Mouse (Mus musculus): Measurements from ENCODE around the gene Mmp14. TPM values are rescaled to one million over a fixed set of nuclear protein-coding genes. Genes with fewer than 3 reads are reported as not detected.

Mmp14 gene
- 75.1 and 76.1 TPM in 2 replicates for polyA plus RNA-seq (2016; fragmentation: Nextera tagmentation; extraction: Ambion mirVana)

GRCm38 (mm10) chr14:54431334-54432077 lies at the start of gene Mmp14:
Gene Mmp14, plus strand, starts transcription at chr14:54431612.
- H3K4me1 ChIP-seq (replicated peaks), result peaks cover 78% of the 10 kb centered on the region
- under 1% methylated on average over 49 of the region's 49 CpGs for WGBS

GRCm38 (mm10) chr14:54381816-54382215 lies 49.6 kb upstream of the Mmp14 start:
- Histone ChIP-seq H3K9me3 (no peaks in the 10 kb centered on the region), H3K27me3 (ENCODE audit: insufficient read depth, poor library complexity, severe bottlenecking) (no peaks in the 10 kb centered on the region; the same call in 1 of the 2 replicates), H3K27ac (no peak overlapping the region), H3K36me3 (no peaks in the 10 kb centered on the region), H3K4me3 (no peak overlapping the region), H3K4me1 (replicated peaks) (peaks cover 38% of the 10 kb centered on the region)
- no peak for DNase-seq (ENCODE audit: low spot score)
- 85% methylated on average over 10 of the region's 10 CpGs for WGBS

More at GRCm38 (mm10) chr14:54431334-54432077, at the start of gene Mmp14:
- Histone ChIP-seq H3K4me3 (peak within 1 kb of the TSS; percentile 78), H3K36me3 (peaks cover 37% of the 10 kb centered on the region), H3K9me3 (no peaks in the 10 kb centered on the region), H3K27me3 (ENCODE audit: insufficient read depth, poor library complexity, severe bottlenecking) (peaks cover 9% of the 10 kb centered on the region), H3K27ac (peak within 1 kb of the TSS; percentile 98)
- peak; percentile 84 for DNase-seq (ENCODE audit: low spot score)

- DNase-seq (ENCODE audit: low spot score), result no peak
- Histone ChIP-seq H3K4me3 (no peak overlapping the region), H3K9me3 (no peaks in the 10 kb centered on the region), H3K27me3 (ENCODE audit: insufficient read depth, poor library complexity, severe bottlenecking) (no peaks in the 10 kb centered on the region; the same call in 1 of the 2 replicates), H3K36me3 (no peaks in the 10 kb centered on the region), H3K4me1 (replicated peaks) (peaks cover 44% of the 10 kb centered on the region), H3K27ac (no peak overlapping the region)
- 51% methylated on average over 9 of the region's 9 CpGs for WGBS
Measured at GRCm38 (mm10) chr14:54382641-54383040, 48.8 kb upstream of the Mmp14 start.

- DNase-seq (ENCODE audit: low spot score), result no peak
Measured at GRCm38 (mm10) chr14:54383355-54383771, 48.0 kb upstream of the Mmp14 start.

GRCm38 (mm10) chr14:54384396-54384795 lies 47.0 kb upstream of the Mmp14 start:
- Histone ChIP-seq H3K27ac (no peak overlapping the region), H3K4me3 (no peak overlapping the region), H3K36me3 (no peaks in the 10 kb centered on the region), H3K4me1 (replicated peaks) (peaks cover 47% of the 10 kb centered on the region), H3K9me3 (no peaks in the 10 kb centered on the region), H3K27me3 (ENCODE audit: insufficient read depth, poor library complexity, severe bottlenecking) (no peaks in the 10 kb centered on the region; the same call in 1 of the 2 replicates)
- no peak for DNase-seq (ENCODE audit: low spot score)
- 94% methylated on average over 8 of the region's 8 CpGs for WGBS

More at GRCm38 (mm10) chr14:54383355-54383771, 48.0 kb upstream of the Mmp14 start:
- H3K27ac ChIP-seq, result peak overlapping the region; percentile 53
- H3K4me1 ChIP-seq (replicated peaks), result peaks cover 47% of the 10 kb centered on the region
- no peaks in the 10 kb centered on the region for H3K36me3 ChIP-seq
- H3K4me3 ChIP-seq, result no peak overlapping the region
- H3K27me3 ChIP-seq (ENCODE audit: insufficient read depth, poor library complexity, severe bottlenecking), result no peaks in the 10 kb centered on the region; the same call in 1 of the 2 replicates
- no peaks in the 10 kb centered on the region for H3K9me3 ChIP-seq
- WGBS, result 55% methylated on average over 4 of the region's 4 CpGs

GRCm38 (mm10) chr14:54385968-54386618 lies 45.3 kb upstream of the Mmp14 start:
- Histone ChIP-seq H3K27ac (no peak overlapping the region), H3K4me3 (no peak overlapping the region), H3K9me3 (no peaks in the 10 kb centered on the region), H3K36me3 (no peaks in the 10 kb centered on the region), H3K27me3 (ENCODE audit: insufficient read depth, poor library complexity, severe bottlenecking) (no peaks in the 10 kb centered on the region; the same call in 1 of the 2 replicates), H3K4me1 (replicated peaks) (peaks cover 36% of the 10 kb centered on the region)
- WGBS, result 87% methylated on average over 7 of the region's 7 CpGs
- no peak for DNase-seq (ENCODE audit: low spot score)

- Histone ChIP-seq H3K4me3 (no peak overlapping the region), H3K36me3 (no peaks in the 10 kb centered on the region), H3K27me3 (ENCODE audit: insufficient read depth, poor library complexity, severe bottlenecking) (no peaks in the 10 kb centered on the region; the same call in 1 of the 2 replicates), H3K4me1 (replicated peaks) (peaks cover 29% of the 10 kb centered on the region), H3K27ac (no peak overlapping the region), H3K9me3 (no peaks in the 10 kb centered on the region)
- 75% methylated on average over 6 of the region's 6 CpGs for WGBS
- DNase-seq (ENCODE audit: low spot score), result no peak
Measured at GRCm38 (mm10) chr14:54387546-54387945, 43.9 kb upstream of the Mmp14 start.

GRCm38 (mm10) chr14:54390843-54391242 lies 40.6 kb upstream of the Mmp14 start:
- 80% methylated on average over 6 of the region's 6 CpGs for WGBS
- Histone ChIP-seq H3K27ac (no peak overlapping the region), H3K4me3 (no peak overlapping the region), H3K9me3 (no peaks in the 10 kb centered on the region), H3K4me1 (replicated peaks) (peaks cover 17% of the 10 kb centered on the region; the same call in 1 of the 2 replicates), H3K27me3 (ENCODE audit: insufficient read depth, poor library complexity, severe bottlenecking) (no peaks in the 10 kb centered on the region), H3K36me3 (no peaks in the 10 kb centered on the region)
- no peak for DNase-seq (ENCODE audit: low spot score)

- WGBS, result 79% methylated on average over 3 of the region's 3 CpGs
- no peak for DNase-seq (ENCODE audit: low spot score)
Measured at GRCm38 (mm10) chr14:54393794-54394193, 37.6 kb upstream of the Mmp14 start.

GRCm38 (mm10) chr14:54394309-54394708 lies 37.1 kb upstream of the Mmp14 start:
- Histone ChIP-seq H3K36me3 (no peaks in the 10 kb centered on the region), H3K9me3 (no peaks in the 10 kb centered on the region), H3K27ac (no peak overlapping the region), H3K4me1 (replicated peaks) (peaks cover 2% of the 10 kb centered on the region; the same call in 1 of the 2 replicates), H3K4me3 (no peak overlapping the region), H3K27me3 (ENCODE audit: insufficient read depth, poor library complexity, severe bottlenecking) (no peaks in the 10 kb centered on the region)
- no peak for DNase-seq (ENCODE audit: low spot score)

More at GRCm38 (mm10) chr14:54393794-54394193, 37.6 kb upstream of the Mmp14 start:
- no peak overlapping the region for H3K27ac ChIP-seq
- no peaks in the 10 kb centered on the region for H3K9me3 ChIP-seq
- H3K4me1 ChIP-seq (replicated peaks), result no peaks in the 10 kb centered on the region; the same call in 1 of the 2 replicates
- no peaks in the 10 kb centered on the region for H3K36me3 ChIP-seq
- H3K27me3 ChIP-seq (ENCODE audit: insufficient read depth, poor library complexity, severe bottlenecking), result no peaks in the 10 kb centered on the region
- H3K4me3 ChIP-seq, result no peak overlapping the region

GRCm38 (mm10) chr14:54396685-54397084 lies 34.7 kb upstream of the Mmp14 start:
- no peaks in the 10 kb centered on the region for H3K9me3 ChIP-seq
- H3K27me3 ChIP-seq (ENCODE audit: insufficient read depth, poor library complexity, severe bottlenecking), result no peaks in the 10 kb centered on the region
- H3K4me3 ChIP-seq, result no peak overlapping the region
- WGBS, result 93% methylated on average over 7 of the region's 7 CpGs
- H3K27ac ChIP-seq, result no peak overlapping the region
- no peaks in the 10 kb centered on the region for H3K36me3 ChIP-seq
- peaks cover 2% of the 10 kb centered on the region; the same call in 1 of the 2 replicates for H3K4me1 ChIP-seq (replicated peaks)
- no peak for DNase-seq (ENCODE audit: low spot score)

- no peak for DNase-seq (ENCODE audit: low spot score)
- Histone ChIP-seq H3K36me3 (no peaks in the 10 kb centered on the region), H3K4me3 (no peak overlapping the region), H3K4me1 (replicated peaks) (peaks cover 2% of the 10 kb centered on the region; the same call in 1 of the 2 replicates), H3K27me3 (ENCODE audit: insufficient read depth, poor library complexity, severe bottlenecking) (no peaks in the 10 kb centered on the region), H3K9me3 (no peaks in the 10 kb centered on the region), H3K27ac (no peak overlapping the region)
- 84% methylated on average over 7 of the region's 7 CpGs for WGBS
Measured at GRCm38 (mm10) chr14:54397872-54398527, 33.4 kb upstream of the Mmp14 start.
